Mouse (Mus musculus): ENCODE data around the gene Phf5a. TPM values are rescaled to one million over a fixed set of nuclear protein-coding genes. Genes with fewer than 3 reads are reported as not detected.

The Phf5a gene
- polyA plus RNA-seq, 1 experiment from 2014 or later = 130 TPM

GRCm38 (mm10) chr15:81889175-81889574 is 17.5 kb upstream of the Phf5a start:
- 95% methylated on average over 7 of the region's 7 CpGs for WGBS
- H3K27me3 ChIP-seq (ENCODE audit: control insufficient read depth, insufficient read depth, low read length) = no peaks in the 10 kb centered on the region
- peaks cover 52% of the 10 kb centered on the region for H3K36me3 ChIP-seq (replicated peaks; ENCODE audit: control insufficient read depth, insufficient read depth)
- no peak overlapping the region for H3K9ac ChIP-seq
- no peak overlapping the region for H3K4me3 ChIP-seq (replicated peaks; ENCODE audit: low read length)
- ATAC-seq (ENCODE audit: low FRiP score) (no peak), DNase-seq (ENCODE audit: low spot score) (no peak)
- no peak overlapping the region for H3K4me2 ChIP-seq (replicated peaks)
- no peaks in the 10 kb centered on the region for H3K9me3 ChIP-seq (ENCODE audit: control insufficient read depth, low read length)
- no peak overlapping the region for H3K27ac ChIP-seq
- no peaks in the 10 kb centered on the region for H3K4me1 ChIP-seq (replicated peaks; ENCODE audit: control insufficient read depth, insufficient read depth, low read length)

- ATAC-seq (ENCODE audit: low FRiP score) = no peak
- Histone ChIP-seq H3K4me1 (replicated peaks; ENCODE audit: control insufficient read depth, insufficient read depth, low read length) (no peaks in the 10 kb centered on the region), H3K9ac (no peak overlapping the region), H3K4me3 (replicated peaks; ENCODE audit: low read length) (no peak overlapping the region), H3K9me3 (ENCODE audit: control insufficient read depth, low read length) (no peaks in the 10 kb centered on the region), H3K27me3 (ENCODE audit: control insufficient read depth, insufficient read depth, low read length) (no peaks in the 10 kb centered on the region), H3K4me2 (replicated peaks) (no peak overlapping the region), H3K27ac (no peak overlapping the region), H3K36me3 (replicated peaks; ENCODE audit: control insufficient read depth, insufficient read depth) (peaks cover 31% of the 10 kb centered on the region)
- DNase-seq (ENCODE audit: low spot score) = no peak
- WGBS = 92% methylated on average over 6 of the region's 6 CpGs
Observed at GRCm38 (mm10) chr15:81886795-81887550, 15.3 kb upstream of the Phf5a start.

- ATAC-seq (ENCODE audit: low FRiP score) (no peak), DNase-seq (ENCODE audit: low spot score) (no peak)
- Histone ChIP-seq H3K4me1 (replicated peaks; ENCODE audit: control insufficient read depth, insufficient read depth, low read length) (peaks cover 7% of the 10 kb centered on the region; the same call in 1 of the 2 replicates), H3K4me2 (replicated peaks) (no peak overlapping the region), H3K36me3 (replicated peaks; ENCODE audit: control insufficient read depth, insufficient read depth) (peaks cover 16% of the 10 kb centered on the region), H3K27ac (no peak overlapping the region), H3K27me3 (ENCODE audit: control insufficient read depth, insufficient read depth, low read length) (no peaks in the 10 kb centered on the region), H3K9me3 (ENCODE audit: control insufficient read depth, low read length) (no peaks in the 10 kb centered on the region), H3K9ac (no peak overlapping the region), H3K4me3 (replicated peaks; ENCODE audit: low read length) (no peak overlapping the region)
- WGBS = 69% methylated on average over 3 of the region's 3 CpGs
Observed at GRCm38 (mm10) chr15:81885418-81885934, 13.8 kb upstream of the Phf5a start.

GRCm38 (mm10) chr15:81882348-81882747 is 10.6 kb upstream of the Phf5a start:
- ATAC-seq (ENCODE audit: low FRiP score) = no peak
- no peaks in the 10 kb centered on the region; the same call in 1 of the 2 replicates for H3K36me3 ChIP-seq (replicated peaks; ENCODE audit: control insufficient read depth, insufficient read depth)
- no peaks in the 10 kb centered on the region for H3K27me3 ChIP-seq (ENCODE audit: control insufficient read depth, insufficient read depth, low read length)
- WGBS = 94% methylated on average over 3 of the region's 3 CpGs
- no peak overlapping the region for H3K4me3 ChIP-seq (replicated peaks; ENCODE audit: low read length)
- H3K9ac ChIP-seq = no peak overlapping the region
- no peak overlapping the region for H3K4me2 ChIP-seq (replicated peaks)
- H3K4me1 ChIP-seq (replicated peaks; ENCODE audit: control insufficient read depth, insufficient read depth, low read length) = peaks cover 26% of the 10 kb centered on the region
- H3K27ac ChIP-seq = no peak overlapping the region
- no peaks in the 10 kb centered on the region for H3K9me3 ChIP-seq (ENCODE audit: control insufficient read depth, low read length)
- DNase-seq (ENCODE audit: low spot score) = no peak

- no peaks in the 10 kb centered on the region for H3K27me3 ChIP-seq (ENCODE audit: control insufficient read depth, insufficient read depth, low read length)
- H3K9me3 ChIP-seq (ENCODE audit: control insufficient read depth, low read length) = no peaks in the 10 kb centered on the region
- no peaks in the 10 kb centered on the region for H3K36me3 ChIP-seq (replicated peaks; ENCODE audit: control insufficient read depth, insufficient read depth)
- ATAC-seq (ENCODE audit: low FRiP score) (peak; percentile 93), DNase-seq (ENCODE audit: low spot score) (peak; percentile 71)
- peak overlapping the region; percentile 16 for H3K4me2 ChIP-seq (replicated peaks)
- no peak overlapping the region for H3K4me3 ChIP-seq (replicated peaks; ENCODE audit: low read length)
- WGBS = 45% methylated on average over 5 of the region's 5 CpGs
- peak overlapping the region; percentile 10 for H3K9ac ChIP-seq
- H3K27ac ChIP-seq = peak overlapping the region; percentile 90
- H3K4me1 ChIP-seq (replicated peaks; ENCODE audit: control insufficient read depth, insufficient read depth, low read length) = peaks cover 26% of the 10 kb centered on the region
Observed at GRCm38 (mm10) chr15:81879531-81880401, 8.1 kb upstream of the Phf5a start.

- peak within 1 kb of the TSS; percentile 72 for H3K4me3 ChIP-seq (replicated peaks; ENCODE audit: low read length)
- no peaks in the 10 kb centered on the region for H3K27me3 ChIP-seq (ENCODE audit: control insufficient read depth, insufficient read depth, low read length)
- under 1% methylated on average over 53 of the region's 53 CpGs for WGBS
- ATAC-seq (ENCODE audit: low FRiP score) = peak; percentile 84
- H3K36me3 ChIP-seq (replicated peaks; ENCODE audit: control insufficient read depth, insufficient read depth) = peaks cover 31% of the 10 kb centered on the region
- peak within 1 kb of the TSS; percentile 99 for H3K27ac ChIP-seq
- H3K4me1 ChIP-seq (replicated peaks; ENCODE audit: control insufficient read depth, insufficient read depth, low read length) = peaks cover 16% of the 10 kb centered on the region
- peak within 1 kb of the TSS; percentile 82 for H3K9ac ChIP-seq
- H3K9me3 ChIP-seq (ENCODE audit: control insufficient read depth, low read length) = no peaks in the 10 kb centered on the region
- peak; percentile 100 for DNase-seq (ENCODE audit: low spot score)
- peak within 1 kb of the TSS; percentile 74 for H3K4me2 ChIP-seq (replicated peaks)
Observed at GRCm38 (mm10) chr15:81872262-81873136, 788 bp upstream of the Phf5a start, which contains the start of gene Aco2. Gene Aco2, plus strand, starts transcription at chr15:81872309.

GRCm38 (mm10) chr15:81869985-81870384 is 1.7 kb downstream of the Phf5a start:
- H3K4me2 ChIP-seq (replicated peaks) = no peak overlapping the region
- H3K9ac ChIP-seq = no peak overlapping the region
- no peaks in the 10 kb centered on the region for H3K27me3 ChIP-seq (ENCODE audit: control insufficient read depth, insufficient read depth, low read length)
- H3K27ac ChIP-seq = no peak overlapping the region
- ATAC-seq (ENCODE audit: low FRiP score) (no peak), DNase-seq (ENCODE audit: low spot score) (no peak)
- WGBS = 97% methylated on average over 5 of the region's 5 CpGs
- peaks cover 56% of the 10 kb centered on the region for H3K36me3 ChIP-seq (replicated peaks; ENCODE audit: control insufficient read depth, insufficient read depth)
- no peaks in the 10 kb centered on the region for H3K9me3 ChIP-seq (ENCODE audit: control insufficient read depth, low read length)
- no peak overlapping the region for H3K4me3 ChIP-seq (replicated peaks; ENCODE audit: low read length)
- peaks cover 16% of the 10 kb centered on the region for H3K4me1 ChIP-seq (replicated peaks; ENCODE audit: control insufficient read depth, insufficient read depth, low read length)

- no peak overlapping the region for H3K4me2 ChIP-seq (replicated peaks)
- H3K4me1 ChIP-seq (replicated peaks; ENCODE audit: control insufficient read depth, insufficient read depth, low read length) = 0 out of 2 replicates have a peak, but pooled peaks cover 9% of the 10 kb centered on the region
- ATAC-seq (ENCODE audit: low FRiP score) = no peak
- 93% methylated on average over 7 of the region's 7 CpGs for WGBS
- no peak for DNase-seq (ENCODE audit: low spot score)
- no peaks in the 10 kb centered on the region for H3K9me3 ChIP-seq (ENCODE audit: control insufficient read depth, low read length)
- no peaks in the 10 kb centered on the region for H3K27me3 ChIP-seq (ENCODE audit: control insufficient read depth, insufficient read depth, low read length)
- H3K36me3 ChIP-seq (replicated peaks; ENCODE audit: control insufficient read depth, insufficient read depth) = peaks cover 54% of the 10 kb centered on the region
- H3K9ac ChIP-seq = no peak overlapping the region
- H3K27ac ChIP-seq = no peak overlapping the region
- no peak overlapping the region for H3K4me3 ChIP-seq (replicated peaks; ENCODE audit: low read length)
Observed at GRCm38 (mm10) chr15:81864238-81864637, 7.5 kb downstream of the Phf5a start.

All from hindbrain, embryonic 14.5 days (tissue).